Mouse (Mus musculus): ENCODE measurements at regions not wholly inside any gene's neighbourhood (a gene's known extent, or its start where the extent isn't known, plus 50 kb on each side); places are given as distances from the start of the nearest gene placed in this dataset.

- Histone ChIP-seq H3K4me2 (no peak overlapping the region), H3K9ac (no peak overlapping the region), H3K27ac (no peak overlapping the region), H3K9me3 (no peaks in the 10 kb centered on the region), H3K4me3 (no peak overlapping the region), H3K4me1 (no peaks in the 10 kb centered on the region), H3K27me3 (replicated peaks) (no peaks in the 10 kb centered on the region), H3K36me3 (replicated peaks) (no peaks in the 10 kb centered on the region)
- 78% methylated on average over 4 of the region's 4 CpGs for WGBS
- ATAC-seq (replicated peaks): no peak
Measured at GRCm38 (mm10) chr1:90364444-90364843, 160.7 kb downstream of the Ackr3 start.

GRCm38 (mm10) chr1:90368581-90368980 lies 164.8 kb downstream of the Ackr3 start:
- Histone ChIP-seq H3K9ac (no peak overlapping the region), H3K9me3 (no peaks in the 10 kb centered on the region), H3K4me1 (no peaks in the 10 kb centered on the region), H3K36me3 (replicated peaks) (no peaks in the 10 kb centered on the region), H3K4me2 (no peak overlapping the region), H3K4me3 (no peak overlapping the region), H3K27ac (no peak overlapping the region), H3K27me3 (replicated peaks) (no peaks in the 10 kb centered on the region)
- ATAC-seq (replicated peaks): no peak
- 92% methylated on average over 10 of the region's 10 CpGs for WGBS

- Histone ChIP-seq H3K9me3 (no peaks in the 10 kb centered on the region), H3K36me3 (replicated peaks) (no peaks in the 10 kb centered on the region), H3K9ac (no peak overlapping the region), H3K27me3 (replicated peaks) (no peaks in the 10 kb centered on the region), H3K4me2 (no peak overlapping the region), H3K4me1 (peaks cover 3% of the 10 kb centered on the region; the same call in 1 of the 2 replicates), H3K4me3 (no peak overlapping the region), H3K27ac (no peak overlapping the region)
- 74% methylated on average over 2 of the region's 2 CpGs for WGBS
- ATAC-seq (replicated peaks): no peak
Measured at GRCm38 (mm10) chr1:90369287-90369686, 165.5 kb downstream of the Ackr3 start.

GRCm38 (mm10) chr1:90370766-90371165 lies 167.0 kb downstream of the Ackr3 start:
- Histone ChIP-seq H3K4me2 (no peak overlapping the region), H3K4me3 (no peak overlapping the region), H3K27ac (no peak overlapping the region), H3K27me3 (replicated peaks) (no peaks in the 10 kb centered on the region), H3K9me3 (no peaks in the 10 kb centered on the region), H3K36me3 (replicated peaks) (no peaks in the 10 kb centered on the region), H3K9ac (no peak overlapping the region), H3K4me1 (peaks cover 5% of the 10 kb centered on the region; the same call in 1 of the 2 replicates)
- ATAC-seq (replicated peaks): no peak
- 78% methylated on average over 5 of the region's 5 CpGs for WGBS

- H3K9me3 ChIP-seq: no peaks in the 10 kb centered on the region
Measured at GRCm38 (mm10) chr1:90373001-90373400, 169.2 kb downstream of the Ackr3 start.

GRCm38 (mm10) chr1:90374517-90374916 lies 170.7 kb downstream of the Ackr3 start:
- Histone ChIP-seq H3K9ac (no peak overlapping the region), H3K36me3 (replicated peaks) (no peaks in the 10 kb centered on the region), H3K27ac (peak overlapping the region; percentile 54; the same call in 1 of the 2 replicates), H3K4me2 (no peak overlapping the region), H3K27me3 (replicated peaks) (no peaks in the 10 kb centered on the region), H3K9me3 (no peaks in the 10 kb centered on the region), H3K4me3 (no peak overlapping the region), H3K4me1 (peaks cover 5% of the 10 kb centered on the region; the same call in 1 of the 2 replicates)
- ATAC-seq (replicated peaks): peak; percentile 66
- WGBS: 64% methylated on average over 12 of the region's 12 CpGs

More at GRCm38 (mm10) chr1:90373001-90373400, 169.2 kb downstream of the Ackr3 start:
- Histone ChIP-seq H3K36me3 (replicated peaks) (no peaks in the 10 kb centered on the region), H3K27me3 (replicated peaks) (no peaks in the 10 kb centered on the region), H3K4me3 (no peak overlapping the region), H3K27ac (no peak overlapping the region), H3K4me2 (no peak overlapping the region), H3K4me1 (peaks cover 5% of the 10 kb centered on the region; the same call in 1 of the 2 replicates), H3K9ac (no peak overlapping the region)
- 55% methylated on average over 5 of the region's 5 CpGs for WGBS
- no peak for ATAC-seq (replicated peaks)

- no peak for ATAC-seq (replicated peaks)
Measured at GRCm38 (mm10) chr1:90380034-90380705, 176.4 kb downstream of the Ackr3 start.

GRCm38 (mm10) chr1:90382941-90383470 lies 179.2 kb downstream of the Ackr3 start:
- Histone ChIP-seq H3K27me3 (replicated peaks) (no peaks in the 10 kb centered on the region), H3K36me3 (replicated peaks) (no peaks in the 10 kb centered on the region), H3K4me3 (no peak overlapping the region), H3K27ac (no peak overlapping the region), H3K4me2 (no peak overlapping the region), H3K4me1 (no peaks in the 10 kb centered on the region), H3K9ac (no peak overlapping the region), H3K9me3 (no peaks in the 10 kb centered on the region)
- ATAC-seq (replicated peaks): no peak
- WGBS: 82% methylated on average over 11 of the region's 11 CpGs

More at GRCm38 (mm10) chr1:90380034-90380705, 176.4 kb downstream of the Ackr3 start:
- Histone ChIP-seq H3K4me2 (no peak overlapping the region), H3K9ac (no peak overlapping the region), H3K36me3 (replicated peaks) (no peaks in the 10 kb centered on the region), H3K27me3 (replicated peaks) (no peaks in the 10 kb centered on the region), H3K4me1 (no peaks in the 10 kb centered on the region), H3K4me3 (no peak overlapping the region), H3K27ac (no peak overlapping the region), H3K9me3 (no peaks in the 10 kb centered on the region)
- 88% methylated on average over 9 of the region's 9 CpGs for WGBS

GRCm38 (mm10) chr1:90385024-90385423 lies 181.2 kb downstream of the Ackr3 start:
- no peak for ATAC-seq (replicated peaks)
- Histone ChIP-seq H3K27me3 (replicated peaks) (no peaks in the 10 kb centered on the region), H3K4me3 (no peak overlapping the region), H3K36me3 (replicated peaks) (no peaks in the 10 kb centered on the region), H3K4me2 (no peak overlapping the region), H3K27ac (no peak overlapping the region), H3K9me3 (no peaks in the 10 kb centered on the region), H3K9ac (no peak overlapping the region), H3K4me1 (no peaks in the 10 kb centered on the region)
- 81% methylated on average over 4 of the region's 4 CpGs for WGBS

GRCm38 (mm10) chr1:90386792-90387191 lies 183.0 kb downstream of the Ackr3 start:
- Histone ChIP-seq H3K4me3 (no peak overlapping the region), H3K9ac (no peak overlapping the region), H3K36me3 (replicated peaks) (no peaks in the 10 kb centered on the region), H3K27me3 (replicated peaks) (no peaks in the 10 kb centered on the region), H3K9me3 (no peaks in the 10 kb centered on the region), H3K4me1 (no peaks in the 10 kb centered on the region), H3K27ac (no peak overlapping the region), H3K4me2 (no peak overlapping the region)
- 89% methylated on average over 7 of the region's 7 CpGs for WGBS
- no peak for ATAC-seq (replicated peaks)

GRCm38 (mm10) chr1:90390422-90390821 lies 186.6 kb downstream of the Ackr3 start:
- no peaks in the 10 kb centered on the region for H3K36me3 ChIP-seq (replicated peaks)
- no peak overlapping the region for H3K4me3 ChIP-seq
- 78% methylated on average over 7 of the region's 7 CpGs for WGBS
- H3K9me3 ChIP-seq: no peaks in the 10 kb centered on the region
- H3K9ac ChIP-seq: no peak overlapping the region
- ATAC-seq (replicated peaks): no peak
- H3K4me2 ChIP-seq: no peak overlapping the region
- no peaks in the 10 kb centered on the region for H3K27me3 ChIP-seq (replicated peaks)
- H3K27ac ChIP-seq: no peak overlapping the region
- no peaks in the 10 kb centered on the region for H3K4me1 ChIP-seq

GRCm38 (mm10) chr1:90393861-90394260 lies 190.1 kb downstream of the Ackr3 start:
- no peaks in the 10 kb centered on the region for H3K36me3 ChIP-seq (replicated peaks)
- H3K27me3 ChIP-seq (replicated peaks): no peaks in the 10 kb centered on the region
- no peak overlapping the region for H3K9ac ChIP-seq
- no peaks in the 10 kb centered on the region for H3K9me3 ChIP-seq
- no peak overlapping the region for H3K27ac ChIP-seq
- WGBS: 65% methylated on average over 5 of the region's 5 CpGs
- H3K4me1 ChIP-seq: no peaks in the 10 kb centered on the region; the same call in 1 of the 2 replicates
- no peak for ATAC-seq (replicated peaks)
- no peak overlapping the region for H3K4me2 ChIP-seq
- no peak overlapping the region for H3K4me3 ChIP-seq
